Mouse (Mus musculus) liver, embryonic 11.5 days (tissue): ENCODE measurements around the gene Nudt2. TPM values are rescaled to one million over a fixed set of nuclear protein-coding genes. Genes with fewer than 3 reads are reported as not detected.
"Not testable (repeated sequence)": the region's sequence is repeated elsewhere in the genome, so short reads cannot be mapped to it uniquely, and the experiment has no call there.

Experiments used
- ATAC-seq: fragments of 200-750 bp; cut with Nextera tagmentation; replicated peaks from 2 replicates; pipeline ENCODE4 v1.8.0; 2017; ENCODE audit warnings: moderate number of reproducible peaks, mild to moderate bottlenecking, moderate TSS enrichment, moderate library complexity; ENCODE audit not compliant: low FRiP score
- DNase-seq: peaks from one replicate; pipeline ENCODE4 v3.0.0-alpha.2; 2017; ENCODE audit warnings: low spot score
- H3K27ac ChIP-seq: fragments of 300-500 bp; sonication (generic); 2 replicates; pipeline ENCODE4 v1.5.1; 2014; ENCODE audit warnings: mild to moderate bottlenecking, low read depth, low read length, control low read depth
- H3K27me3 ChIP-seq: fragments of 300-500 bp; sonication (generic); replicated peaks from 2 replicates; pipeline ENCODE4 v1.6.1; 2014; ENCODE audit warnings: low read length, mixed read lengths; ENCODE audit not compliant: control insufficient read depth, insufficient read depth
- H3K36me3 ChIP-seq: fragments of 300-500 bp; sonication (generic); 2 replicates; pipeline ENCODE4 v1.6.1; 2014; ENCODE audit warnings: mild to moderate bottlenecking, low read length, moderate library complexity, mixed read lengths; ENCODE audit not compliant: control insufficient read depth, insufficient read depth
- H3K4me1 ChIP-seq: fragments of 300-500 bp; sonication (generic); replicated peaks from 2 replicates; pipeline ENCODE4 v1.6.1; 2014; ENCODE audit warnings: low read length, mixed read lengths; ENCODE audit not compliant: control insufficient read depth, insufficient read depth
- H3K4me2 ChIP-seq: fragments of 300-500 bp; sonication (generic); 2 replicates; pipeline ENCODE4 v1.6.1; 2014; ENCODE audit warnings: mild to moderate bottlenecking, control low read depth, moderate library complexity
- H3K4me3 ChIP-seq: fragments of 300-500 bp; sonication (generic); 2 replicates; pipeline ENCODE4 v1.5.1; 2014; ENCODE audit warnings: low read depth, low read length, control low read depth
- H3K9ac ChIP-seq: fragments of 300-500 bp; sonication (generic); 2 replicates; pipeline ENCODE4 v1.6.1; 2014; ENCODE audit warnings: low read depth, low read length, control low read depth
- H3K9me3 ChIP-seq: fragments of 300-500 bp; sonication (generic); 2 replicates; pipeline ENCODE4 v1.6.1; 2016; ENCODE audit warnings: low read length, inconsistent platforms, mixed read lengths; ENCODE audit not compliant: control insufficient read depth
- WGBS: fragments of 180-500 bp; shearing (Covaris S2); extraction: QIAGEN DNeasy Blood & Tissue Kit; methylation state at CpG from one replicate; pipeline ENCODE4 v1.1.7; 2014; 5-methylcytosine and 5-hydroxymethylcytosine counted together
- polyA plus RNA-seq: library from polyadenylated mRNA; unstranded; fragments of >200 nt; fragmentation: Nextera tagmentation; extraction: Ambion mirVana; gene quantifications from 2 replicates; pipeline ENCODE4 v1.2.1, GENCODE M21; 2014

Gene Nudt2
- polyA plus RNA-seq, result 45.5 and 49.0 TPM in 2 replicates

- H3K27ac ChIP-seq, result peak within 1 kb of the TSS; percentile 73
- 0 out of 2 replicates have a peak, but pooled peaks cover 3% of the 10 kb centered on the region for H3K4me1 ChIP-seq
- H3K36me3 ChIP-seq, result peaks cover 4% of the 10 kb centered on the region; the same call in 1 of the 2 replicates
- H3K4me3 ChIP-seq, result peak within 1 kb of the TSS; percentile 67
- H3K27me3 ChIP-seq, result no peaks in the 10 kb centered on the region
- DNase-seq (peak; percentile 98), ATAC-seq (peak; percentile 97)
- H3K4me2 ChIP-seq, result peak within 1 kb of the TSS; percentile 71
- under 1% methylated on average over 70 of the region's 70 CpGs for WGBS
- peak within 1 kb of the TSS; percentile 77 for H3K9ac ChIP-seq
- H3K9me3 ChIP-seq, result no peaks in the 10 kb centered on the region
These were observed at the start of gene Nudt2, which contains the start of gene Kif24 for GRCm38 (mm10) chr4:41464345-41465286. Nudt2 (plus strand) TSS chr4:41465151. Kif24 (minus strand) TSS chr4:41464887.

- DNase-seq (no peak), ATAC-seq (no peak)
- Histone ChIP-seq H3K4me1 (no peaks in the 10 kb centered on the region), H3K9me3 (no peaks in the 10 kb centered on the region), H3K27me3 (no peaks in the 10 kb centered on the region), H3K4me2 (no peak overlapping the region), H3K27ac (no peak overlapping the region), H3K4me3 (no peak overlapping the region), H3K9ac (no peak overlapping the region), H3K36me3 (no peaks in the 10 kb centered on the region; the same call in 1 of the 2 replicates)
These were observed 48.0 kb upstream of the Nudt2 start for GRCm38 (mm10) chr4:41416966-41417365.

GRCm38 (mm10) chr4:41438931-41439330 is 26.0 kb upstream of the Nudt2 start:
- ATAC-seq, result no peak
- WGBS, result 90% methylated on average over 5 of the region's 5 CpGs
- Histone ChIP-seq H3K27me3 (no peaks in the 10 kb centered on the region), H3K9me3 (no peaks in the 10 kb centered on the region), H3K4me3 (no peak overlapping the region), H3K9ac (no peak overlapping the region), H3K4me2 (no peak overlapping the region), H3K4me1 (no peaks in the 10 kb centered on the region; the same call in 1 of the 2 replicates), H3K27ac (no peak overlapping the region), H3K36me3 (no peaks in the 10 kb centered on the region; the same call in 1 of the 2 replicates)
- no peak for DNase-seq

- Histone ChIP-seq H3K4me3 (no peak overlapping the region), H3K4me1 (no peaks in the 10 kb centered on the region; the same call in 1 of the 2 replicates), H3K27ac (no peak overlapping the region), H3K27me3 (no peaks in the 10 kb centered on the region), H3K36me3 (no peaks in the 10 kb centered on the region; the same call in 1 of the 2 replicates), H3K4me2 (no peak overlapping the region), H3K9ac (no peak overlapping the region), H3K9me3 (no peaks in the 10 kb centered on the region)
- WGBS, result 68% methylated on average over 4 of the region's 4 CpGs
- ATAC-seq (no peak), DNase-seq (no peak)
These were observed 22.1 kb upstream of the Nudt2 start for GRCm38 (mm10) chr4:41442790-41443302.

- Histone ChIP-seq H3K4me1 (no peaks in the 10 kb centered on the region), H3K9ac (no peak overlapping the region), H3K9me3 (no peaks in the 10 kb centered on the region), H3K27ac (no peak overlapping the region), H3K4me3 (no peak overlapping the region), H3K4me2 (no peak overlapping the region), H3K27me3 (no peaks in the 10 kb centered on the region), H3K36me3 (0 out of 2 replicates have a peak, but pooled peaks cover 4% of the 10 kb centered on the region)
- DNase-seq, result no peak
- no peak for ATAC-seq
- 91% methylated on average over 3 of the region's 3 CpGs for WGBS
These were observed 17.4 kb upstream of the Nudt2 start for GRCm38 (mm10) chr4:41447595-41447994.

- Histone ChIP-seq H3K4me1 (0 out of 2 replicates have a peak, but pooled peaks cover 3% of the 10 kb centered on the region), H3K36me3 (peaks cover 4% of the 10 kb centered on the region; the same call in 1 of the 2 replicates), H3K4me3 (no peak overlapping the region), H3K27me3 (no peaks in the 10 kb centered on the region), H3K27ac (no peak overlapping the region), H3K9me3 (no peaks in the 10 kb centered on the region), H3K9ac (no peak overlapping the region), H3K4me2 (no peak overlapping the region)
- ATAC-seq (no peak), DNase-seq (no peak)
- 100% methylated on average over 1 of the region's 1 CpGs for WGBS
These were observed 4.3 kb upstream of the Nudt2 start for GRCm38 (mm10) chr4:41460690-41461089.

GRCm38 (mm10) chr4:41463051-41463738 is 1.8 kb upstream of the Nudt2 start:
- not testable (repeated sequence) for H3K9me3 ChIP-seq, ATAC-seq
- peak overlapping the region; percentile 67 for H3K4me3 ChIP-seq

GRCm38 (mm10) chr4:41465287-41465665 is 325 bp downstream of the Nudt2 start:
- 0 out of 2 replicates have a peak overlapping the region, but pooled peaks have one; percentile 36 for H3K27ac ChIP-seq
- DNase-seq, result no peak

More at GRCm38 (mm10) chr4:41463051-41463738, 1.8 kb upstream of the Nudt2 start:
- not testable (repeated sequence) for H3K27me3 ChIP-seq, H3K27ac ChIP-seq, H3K4me1 ChIP-seq, H3K36me3 ChIP-seq, DNase-seq
- 30% methylated on average over 3 of the region's 3 CpGs for WGBS
- Histone ChIP-seq H3K4me2 (peak overlapping the region; percentile 62), H3K9ac (peak overlapping the region; percentile 73)

More at GRCm38 (mm10) chr4:41465287-41465665, 325 bp downstream of the Nudt2 start:
- 8% methylated on average over 17 of the region's 17 CpGs for WGBS
- no peak for ATAC-seq
- Histone ChIP-seq H3K36me3 (peaks cover 4% of the 10 kb centered on the region; the same call in 1 of the 2 replicates), H3K4me1 (0 out of 2 replicates have a peak, but pooled peaks cover 3% of the 10 kb centered on the region), H3K4me2 (peak overlapping the region; percentile 71), H3K27me3 (no peaks in the 10 kb centered on the region), H3K4me3 (peak overlapping the region; percentile 67), H3K9ac (peak overlapping the region; percentile 77), H3K9me3 (no peaks in the 10 kb centered on the region)
